Mouse (Mus musculus) frontal cortex, postnatal 14 days (tissue): ENCODE data around the gene Arl3.

Experiments used
- DNase-seq, 2 experiments: peaks; one replicate each; pipeline ENCODE4 v3.0.0; 2022; ENCODE audit warnings: low spot score in 2 of 2

The Arl3 gene

DNA sequence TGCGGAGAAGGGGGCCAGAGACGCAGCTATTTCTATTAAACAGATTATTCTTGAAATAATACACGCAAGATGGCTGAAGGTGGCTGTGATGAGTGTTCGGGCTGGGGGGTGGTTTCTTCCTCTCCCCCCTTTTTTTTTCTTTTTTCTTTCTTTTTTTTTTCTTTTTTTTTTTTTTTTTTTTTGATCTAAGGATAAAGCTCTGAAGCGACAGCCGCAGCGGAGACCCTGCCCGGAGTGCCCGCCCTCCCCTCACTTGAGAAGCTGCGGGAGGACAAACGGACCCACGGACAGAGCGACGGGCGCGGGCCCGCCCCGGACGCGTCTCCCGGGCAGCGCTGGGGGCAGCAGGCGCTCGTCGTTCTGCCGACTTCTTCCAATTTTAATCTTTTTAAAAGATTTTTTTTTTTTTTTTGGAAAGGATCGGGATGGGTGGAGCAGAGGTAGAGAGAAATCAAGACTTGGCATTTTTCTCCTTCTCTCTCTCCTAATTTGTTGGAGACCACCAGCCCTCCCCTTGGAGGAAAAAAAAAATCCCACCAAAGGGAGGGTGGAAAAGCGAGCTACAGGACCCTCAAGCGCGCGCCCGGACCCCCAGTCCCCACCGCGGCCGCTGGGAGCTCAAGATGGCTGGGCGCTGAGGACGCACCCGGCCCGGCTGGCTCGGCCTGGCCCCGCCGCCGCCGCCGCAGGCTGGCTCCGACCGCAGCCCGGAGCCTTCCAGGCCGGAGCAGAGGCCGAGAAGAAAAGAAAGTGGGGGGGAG, 72.2 kb downstream of the Arl3 start:
- no peak for DNase-seq

GRCm38 (mm10) chr19:46499836-46500580, 73.0 kb downstream of the Arl3 start:
- peak; percentile 96 to 98 for DNase-seq

GRCm38 (mm10) chr19:46499539-46499835, 73.5 kb downstream of the Arl3 start:
- no peak for DNase-seq

DNA sequence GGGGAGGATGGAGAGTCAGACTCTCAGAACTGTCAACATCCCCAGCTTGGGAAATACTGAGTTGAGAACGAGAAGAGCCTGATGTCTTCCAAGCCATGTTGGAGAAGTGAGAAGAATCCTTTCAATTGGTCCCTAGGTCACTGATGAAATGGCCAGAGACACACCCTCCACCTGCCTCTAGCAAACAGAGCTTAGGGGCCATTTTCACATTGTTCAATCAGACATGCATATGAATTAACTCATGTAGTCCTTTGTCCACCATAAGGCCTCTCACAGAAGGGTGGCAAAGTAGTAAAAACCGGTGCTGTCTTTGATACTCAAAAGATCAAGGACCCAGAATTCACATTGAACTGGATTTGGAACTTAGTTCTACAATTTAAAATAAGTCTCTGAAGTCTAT, 75.8 kb downstream of the Arl3 start:
- DNase-seq: no peak

GRCm38 (mm10) chr19:46495136-46495535, 77.9 kb downstream of the Arl3 start:
- no peak for DNase-seq

DNA sequence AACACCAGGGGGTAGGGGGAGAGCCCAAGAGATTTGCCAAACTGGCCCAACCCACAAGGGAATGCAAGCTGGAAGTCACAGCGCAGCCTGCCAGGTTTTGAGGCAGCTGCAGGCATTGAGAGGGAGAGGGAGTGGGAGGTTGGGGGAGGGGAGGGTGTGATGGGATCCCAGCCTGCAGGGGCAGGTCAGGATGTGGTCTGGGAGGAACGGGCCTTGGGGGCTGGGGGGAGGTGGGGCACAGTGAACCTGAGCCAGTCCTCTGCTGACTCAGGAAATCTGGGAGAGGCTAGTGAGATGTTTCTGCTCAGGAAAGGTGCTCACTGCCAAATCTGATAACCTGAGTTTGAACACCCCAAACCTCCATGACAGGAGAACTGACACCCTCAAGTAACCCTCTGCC, 82.4 kb downstream of the Arl3 start:
- no peak for DNase-seq

DNA sequence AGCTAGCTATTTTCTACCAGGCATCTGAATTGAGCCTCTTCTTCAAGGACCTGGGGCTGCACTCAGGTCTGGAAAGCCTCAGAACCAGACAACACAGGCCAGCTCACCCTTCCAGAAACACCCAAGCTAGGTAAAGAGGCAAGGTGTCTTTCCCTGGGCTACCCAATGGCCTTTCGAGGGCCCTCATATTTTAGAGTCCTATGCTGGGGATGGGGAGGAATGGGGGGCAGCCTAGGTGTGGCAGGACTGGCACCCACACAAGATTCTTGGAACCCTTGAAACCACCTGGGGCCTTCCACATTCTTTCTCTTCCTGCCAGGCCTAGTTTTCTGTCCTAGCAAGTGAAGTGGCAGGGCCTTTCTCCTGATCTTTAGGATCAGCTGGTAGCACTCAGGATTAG, 83.5 kb downstream of the Arl3 start:
- no peak for DNase-seq

GRCm38 (mm10) chr19:46486709-46487108, 86.3 kb downstream of the Arl3 start:
- no peak for DNase-seq

- no peak for DNase-seq
Measured at GRCm38 (mm10) chr19:46485847-46486246, 87.2 kb downstream of the Arl3 start.

DNA sequence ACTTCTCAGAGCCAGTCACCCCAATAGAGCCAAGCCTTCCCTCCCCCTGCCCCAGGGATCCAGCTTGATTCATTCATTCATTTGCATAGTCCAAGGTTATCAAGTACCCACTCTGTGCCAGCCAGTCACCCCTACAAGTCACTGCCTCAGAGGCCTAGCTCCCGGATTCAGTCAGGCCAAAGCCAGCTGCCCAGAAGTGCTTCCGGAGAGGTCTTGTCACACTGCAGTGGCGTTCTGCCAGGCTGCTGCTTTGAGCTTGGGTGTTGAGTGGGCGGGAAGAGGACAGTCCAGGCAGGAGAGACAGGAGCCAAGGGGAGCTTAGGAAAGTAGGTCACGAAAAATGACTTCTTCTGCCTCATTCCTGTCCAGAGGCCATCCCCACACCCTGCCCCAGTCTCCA, 88.5 kb downstream of the Arl3 start:
- DNase-seq: no peak

GRCm38 (mm10) chr19:46483701-46484328, 89.2 kb downstream of the Arl3 start:
- no peak for DNase-seq

GRCm38 (mm10) chr19:46482896-46483516, 90.0 kb downstream of the Arl3 start:
- no peak for DNase-seq

GRCm38 (mm10) chr19:46481756-46482155, 91.2 kb downstream of the Arl3 start:
- DNase-seq: no peak

DNA sequence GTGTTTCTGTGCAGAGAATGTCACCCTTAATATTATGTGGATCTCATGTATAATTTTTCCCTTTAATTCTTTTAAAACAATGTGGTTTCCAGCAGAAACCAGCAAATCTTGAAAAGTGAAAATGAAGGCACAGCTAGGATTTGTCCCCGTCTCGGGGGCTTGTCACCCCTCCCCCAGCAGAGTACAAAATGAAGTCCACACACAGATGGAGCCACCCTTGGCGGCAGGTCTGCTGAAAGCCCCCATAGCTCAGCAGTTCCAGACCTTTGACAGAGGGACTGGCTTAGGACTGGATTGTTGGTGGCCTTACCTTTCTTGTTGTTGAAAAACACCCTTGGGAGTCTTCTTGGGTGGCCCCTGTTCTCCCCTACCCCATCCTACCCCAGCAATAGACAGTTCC, 91.6 kb downstream of the Arl3 start:
- DNase-seq: no peak
